Mouse (Mus musculus): ENCODE data around the gene Limch1. TPM values are rescaled to one million over a fixed set of nuclear protein-coding genes. Genes with fewer than 3 reads are reported as not detected.

The Limch1 gene
- polyA plus RNA-seq, 1 experiment from 2014 or later, result 81.0 TPM

GRCm38 (mm10) chr5:66717931-66718330, 27.7 kb upstream of the Limch1 start:
- Histone ChIP-seq H3K27me3 (replicated peaks; ENCODE audit: control insufficient read depth, insufficient read depth, low read length) (no peaks in the 10 kb centered on the region), H3K9ac (replicated peaks; ENCODE audit: low read depth, low read length) (no peak overlapping the region), H3K4me2 (ENCODE audit: low read length) (no peak overlapping the region), H3K36me3 (ENCODE audit: control insufficient read depth, insufficient read depth) (no peaks in the 10 kb centered on the region), H3K4me1 (replicated peaks; ENCODE audit: control insufficient read depth, insufficient read depth, low read length) (0 out of 2 replicates have a peak, but pooled peaks cover 1% of the 10 kb centered on the region), H3K9me3 (ENCODE audit: control insufficient read depth, low read length) (no peaks in the 10 kb centered on the region), H3K27ac (ENCODE audit: low read length) (no peak overlapping the region), H3K4me3 (replicated peaks; ENCODE audit: low read length) (no peak overlapping the region)
- no peak for ATAC-seq
- 53% methylated on average over 4 of the region's 4 CpGs for WGBS

GRCm38 (mm10) chr5:66718413-66718812, 27.2 kb upstream of the Limch1 start:
- Histone ChIP-seq H3K4me3 (replicated peaks; ENCODE audit: low read length) (no peak overlapping the region), H3K36me3 (ENCODE audit: control insufficient read depth, insufficient read depth) (no peaks in the 10 kb centered on the region), H3K4me1 (replicated peaks; ENCODE audit: control insufficient read depth, insufficient read depth, low read length) (0 out of 2 replicates have a peak, but pooled peaks cover 4% of the 10 kb centered on the region), H3K27ac (ENCODE audit: low read length) (no peak overlapping the region), H3K4me2 (ENCODE audit: low read length) (no peak overlapping the region), H3K9ac (replicated peaks; ENCODE audit: low read depth, low read length) (no peak overlapping the region), H3K9me3 (ENCODE audit: control insufficient read depth, low read length) (no peaks in the 10 kb centered on the region), H3K27me3 (replicated peaks; ENCODE audit: control insufficient read depth, insufficient read depth, low read length) (no peaks in the 10 kb centered on the region)
- 58% methylated on average over 3 of the region's 3 CpGs for WGBS
- no peak for ATAC-seq

- H3K4me1 ChIP-seq (replicated peaks; ENCODE audit: control insufficient read depth, insufficient read depth, low read length), result 0 out of 2 replicates have a peak, but pooled peaks cover 4% of the 10 kb centered on the region
- 70% methylated on average over 7 of the region's 7 CpGs for WGBS
- H3K9me3 ChIP-seq (ENCODE audit: control insufficient read depth, low read length), result no peaks in the 10 kb centered on the region
- H3K27me3 ChIP-seq (replicated peaks; ENCODE audit: control insufficient read depth, insufficient read depth, low read length), result no peaks in the 10 kb centered on the region
- H3K27ac ChIP-seq (ENCODE audit: low read length), result no peak overlapping the region
- no peak for ATAC-seq
- no peak overlapping the region for H3K9ac ChIP-seq (replicated peaks; ENCODE audit: low read depth, low read length)
- H3K4me3 ChIP-seq (replicated peaks; ENCODE audit: low read length), result no peak overlapping the region
- no peak overlapping the region for H3K4me2 ChIP-seq (ENCODE audit: low read length)
- no peaks in the 10 kb centered on the region for H3K36me3 ChIP-seq (ENCODE audit: control insufficient read depth, insufficient read depth)
These were observed 26.7 kb upstream of the Limch1 start for GRCm38 (mm10) chr5:66718880-66719279.

GRCm38 (mm10) chr5:66720921-66721320, 24.7 kb upstream of the Limch1 start:
- no peak for ATAC-seq
- Histone ChIP-seq H3K27ac (ENCODE audit: low read length) (no peak overlapping the region), H3K4me2 (ENCODE audit: low read length) (no peak overlapping the region), H3K9ac (replicated peaks; ENCODE audit: low read depth, low read length) (no peak overlapping the region), H3K4me3 (replicated peaks; ENCODE audit: low read length) (no peak overlapping the region), H3K27me3 (replicated peaks; ENCODE audit: control insufficient read depth, insufficient read depth, low read length) (no peaks in the 10 kb centered on the region), H3K4me1 (replicated peaks; ENCODE audit: control insufficient read depth, insufficient read depth, low read length) (0 out of 2 replicates have a peak, but pooled peaks cover 4% of the 10 kb centered on the region), H3K9me3 (ENCODE audit: control insufficient read depth, low read length) (no peaks in the 10 kb centered on the region), H3K36me3 (ENCODE audit: control insufficient read depth, insufficient read depth) (no peaks in the 10 kb centered on the region)
- 7% methylated on average over 5 of the region's 5 CpGs for WGBS

- H3K9me3 ChIP-seq (ENCODE audit: control insufficient read depth, low read length), result no peaks in the 10 kb centered on the region
- no peak overlapping the region for H3K27ac ChIP-seq (ENCODE audit: low read length)
- no peaks in the 10 kb centered on the region for H3K36me3 ChIP-seq (ENCODE audit: control insufficient read depth, insufficient read depth)
- 0 out of 2 replicates have a peak, but pooled peaks cover 4% of the 10 kb centered on the region for H3K4me1 ChIP-seq (replicated peaks; ENCODE audit: control insufficient read depth, insufficient read depth, low read length)
- ATAC-seq, result no peak
- no peak overlapping the region for H3K4me2 ChIP-seq (ENCODE audit: low read length)
- H3K27me3 ChIP-seq (replicated peaks; ENCODE audit: control insufficient read depth, insufficient read depth, low read length), result no peaks in the 10 kb centered on the region
- WGBS, result 80% methylated on average over 9 of the region's 9 CpGs
- H3K9ac ChIP-seq (replicated peaks; ENCODE audit: low read depth, low read length), result no peak overlapping the region
- H3K4me3 ChIP-seq (replicated peaks; ENCODE audit: low read length), result no peak overlapping the region
These were observed 23.0 kb upstream of the Limch1 start for GRCm38 (mm10) chr5:66722586-66722985.

- no peaks in the 10 kb centered on the region for H3K27me3 ChIP-seq (replicated peaks; ENCODE audit: control insufficient read depth, insufficient read depth, low read length)
- H3K27ac ChIP-seq (ENCODE audit: low read length), result peak overlapping the region; percentile 8; the same call in 1 of the 2 replicates
- H3K9me3 ChIP-seq (ENCODE audit: control insufficient read depth, low read length), result no peaks in the 10 kb centered on the region
- 0 out of 2 replicates have a peak, but pooled peaks cover 4% of the 10 kb centered on the region for H3K4me1 ChIP-seq (replicated peaks; ENCODE audit: control insufficient read depth, insufficient read depth, low read length)
- H3K4me3 ChIP-seq (replicated peaks; ENCODE audit: low read length), result no peak overlapping the region
- H3K9ac ChIP-seq (replicated peaks; ENCODE audit: low read depth, low read length), result no peak overlapping the region
- 45% methylated on average over 4 of the region's 4 CpGs for WGBS
- no peak for ATAC-seq
- no peak overlapping the region for H3K4me2 ChIP-seq (ENCODE audit: low read length)
- no peaks in the 10 kb centered on the region for H3K36me3 ChIP-seq (ENCODE audit: control insufficient read depth, insufficient read depth)
These were observed 22.6 kb upstream of the Limch1 start for GRCm38 (mm10) chr5:66723037-66723436.

- H3K9me3 ChIP-seq (ENCODE audit: control insufficient read depth, low read length), result no peaks in the 10 kb centered on the region
- no peaks in the 10 kb centered on the region for H3K36me3 ChIP-seq (ENCODE audit: control insufficient read depth, insufficient read depth)
- no peak overlapping the region for H3K4me2 ChIP-seq (ENCODE audit: low read length)
- 0 out of 2 replicates have a peak, but pooled peaks cover 4% of the 10 kb centered on the region for H3K4me1 ChIP-seq (replicated peaks; ENCODE audit: control insufficient read depth, insufficient read depth, low read length)
- 79% methylated on average over 3 of the region's 3 CpGs for WGBS
- 0 out of 2 replicates have a peak overlapping the region, but pooled peaks have one; percentile 8 for H3K27ac ChIP-seq (ENCODE audit: low read length)
- no peaks in the 10 kb centered on the region for H3K27me3 ChIP-seq (replicated peaks; ENCODE audit: control insufficient read depth, insufficient read depth, low read length)
- no peak overlapping the region for H3K9ac ChIP-seq (replicated peaks; ENCODE audit: low read depth, low read length)
- H3K4me3 ChIP-seq (replicated peaks; ENCODE audit: low read length), result no peak overlapping the region
- ATAC-seq, result no peak
These were observed 22.0 kb upstream of the Limch1 start for GRCm38 (mm10) chr5:66723626-66724025.

GRCm38 (mm10) chr5:66729306-66729705, 16.3 kb upstream of the Limch1 start:
- H3K27ac ChIP-seq (ENCODE audit: low read length), result no peak overlapping the region
- no peak overlapping the region for H3K4me2 ChIP-seq (ENCODE audit: low read length)
- ATAC-seq, result no peak
- no peak overlapping the region for H3K9ac ChIP-seq (replicated peaks; ENCODE audit: low read depth, low read length)
- H3K4me3 ChIP-seq (replicated peaks; ENCODE audit: low read length), result no peak overlapping the region
- WGBS, result 89% methylated on average over 4 of the region's 4 CpGs
- peaks cover 7% of the 10 kb centered on the region for H3K4me1 ChIP-seq (replicated peaks; ENCODE audit: control insufficient read depth, insufficient read depth, low read length)
- H3K9me3 ChIP-seq (ENCODE audit: control insufficient read depth, low read length), result no peaks in the 10 kb centered on the region
- no peaks in the 10 kb centered on the region for H3K27me3 ChIP-seq (replicated peaks; ENCODE audit: control insufficient read depth, insufficient read depth, low read length)
- H3K36me3 ChIP-seq (ENCODE audit: control insufficient read depth, insufficient read depth), result no peaks in the 10 kb centered on the region

- Histone ChIP-seq H3K27me3 (replicated peaks; ENCODE audit: control insufficient read depth, insufficient read depth, low read length) (no peaks in the 10 kb centered on the region), H3K4me3 (replicated peaks; ENCODE audit: low read length) (no peak overlapping the region), H3K9ac (replicated peaks; ENCODE audit: low read depth, low read length) (no peak overlapping the region), H3K27ac (ENCODE audit: low read length) (peak overlapping the region; percentile 39; the same call in 1 of the 2 replicates), H3K36me3 (ENCODE audit: control insufficient read depth, insufficient read depth) (no peaks in the 10 kb centered on the region), H3K9me3 (ENCODE audit: control insufficient read depth, low read length) (no peaks in the 10 kb centered on the region), H3K4me1 (replicated peaks; ENCODE audit: control insufficient read depth, insufficient read depth, low read length) (peaks cover 7% of the 10 kb centered on the region), H3K4me2 (ENCODE audit: low read length) (peak overlapping the region; percentile 34)
- ATAC-seq, result peak; percentile 96
- WGBS, result 23% methylated on average over 11 of the region's 11 CpGs
These were observed 14.9 kb upstream of the Limch1 start for GRCm38 (mm10) chr5:66730621-66731301.

Measured in forebrain, embryonic 16.5 days (tissue).